Mouse (Mus musculus) limb, embryonic 10.5 days (tissue): ENCODE results near the gene Spsb2. TPM values are rescaled to one million over a fixed set of nuclear protein-coding genes. Genes with fewer than 3 reads are reported as not detected.
"Not testable (repeated sequence)": the region's sequence is repeated elsewhere in the genome, so short reads cannot be mapped to it uniquely, and the experiment has no call there.

ENCODE experiments used
- DNase-seq: peaks from one replicate; pipeline ENCODE4 v3.0.0-alpha.2; 2017; ENCODE audit warnings: low spot score
- H3K27ac ChIP-seq: fragments of 300-500 bp; sonication (generic); 2 replicates; pipeline ENCODE4 v1.5.1; 2016; ENCODE audit warnings: mild to moderate bottlenecking
- H3K27me3 ChIP-seq: fragments of 300-500 bp; sonication (generic); 2 replicates; pipeline ENCODE4 v1.6.1; 2016; ENCODE audit warnings: low read depth, mild to moderate bottlenecking; ENCODE audit not compliant: poor library complexity, severe bottlenecking
- H3K36me3 ChIP-seq: fragments of 300-500 bp; sonication (generic); 2 replicates; pipeline ENCODE4 v1.6.1; 2016; ENCODE audit warnings: mild to moderate bottlenecking, moderate library complexity
- H3K4me1 ChIP-seq: fragments of 300-500 bp; sonication (generic); 2 replicates; pipeline ENCODE4 v1.6.1; 2016
- H3K4me3 ChIP-seq: fragments of 300-500 bp; sonication (generic); 2 replicates; pipeline ENCODE4 v1.5.1; 2016; ENCODE audit warnings: mild to moderate bottlenecking, moderate library complexity
- H3K9me3 ChIP-seq: fragments of 300-500 bp; sonication (generic); replicated peaks from 2 replicates; pipeline ENCODE4 v1.6.1; 2016; ENCODE audit warnings: mild to moderate bottlenecking
- WGBS: fragments of 180-500 bp; shearing (Covaris S2); methylation state at CpG from one replicate; pipeline ENCODE4 v1.1.7; 2016; 5-methylcytosine and 5-hydroxymethylcytosine counted together
- polyA plus RNA-seq: library from polyadenylated mRNA; unstranded; fragments of >200 nt; fragmentation: Nextera tagmentation; extraction: Ambion mirVana; gene quantifications from 2 replicates; pipeline ENCODE4 v1.2.1, GENCODE M21; 2016

Spsb2 gene
- polyA plus RNA-seq, 1 experiment from 2014 or later, result 6.9 TPM

DNA sequence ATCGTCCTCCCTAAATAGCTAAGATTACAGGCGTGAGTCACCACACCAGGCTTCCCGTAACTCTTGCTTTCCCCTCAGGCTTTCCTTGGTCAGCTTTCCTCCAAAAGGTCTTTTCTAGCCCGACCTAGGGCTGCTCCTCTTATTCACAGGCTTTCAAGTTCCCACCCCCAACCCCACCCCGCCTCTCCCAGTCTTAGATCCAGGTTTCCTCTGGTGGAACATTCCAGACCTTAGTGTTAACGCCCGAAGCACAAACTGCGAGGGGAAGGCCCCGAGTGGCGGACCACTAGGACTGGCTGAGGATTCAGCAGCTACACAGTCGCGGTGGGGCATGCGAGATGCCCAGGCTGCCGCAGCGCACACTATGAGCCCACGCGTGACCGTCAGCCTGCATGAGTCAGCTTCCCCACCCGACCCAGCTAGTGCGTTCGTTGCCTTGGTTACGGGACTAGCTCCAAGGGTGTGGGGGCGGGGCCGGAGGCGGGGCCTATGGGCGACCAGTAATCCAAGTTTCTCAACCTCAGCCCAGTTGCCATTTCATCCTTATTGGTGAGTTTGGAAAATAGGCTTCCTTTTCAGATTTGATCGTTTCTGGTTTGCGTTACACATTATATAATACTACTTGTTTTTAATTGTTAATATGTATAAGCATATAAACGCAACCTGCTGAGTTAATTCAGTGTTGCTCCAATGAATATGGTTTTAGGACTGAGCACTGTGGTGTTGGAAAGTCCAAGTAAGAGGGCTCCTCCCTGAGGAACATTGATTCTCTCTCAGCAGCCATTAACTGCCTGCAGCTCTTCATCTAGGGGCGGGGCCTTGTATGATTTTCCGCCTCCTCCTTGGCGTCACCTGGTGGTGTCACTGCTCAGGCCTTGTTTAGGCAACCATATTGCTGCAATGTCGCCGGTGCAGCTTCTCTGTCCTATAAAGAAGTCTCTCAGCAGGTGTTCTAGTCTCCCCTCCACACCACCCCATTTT is 2.8 kb upstream of the Spsb2 start:
- peaks cover 41% of the 10 kb centered on the region for H3K4me1 ChIP-seq
- peak; percentile 94 for DNase-seq
- no peaks in the 10 kb centered on the region for H3K9me3 ChIP-seq
- WGBS, result 3% methylated on average over 34 of the region's 34 CpGs
- peak overlapping the region; percentile 88 for H3K27ac ChIP-seq
- H3K36me3 ChIP-seq, result peaks cover 9% of the 10 kb centered on the region
- no peaks in the 10 kb centered on the region for H3K27me3 ChIP-seq
- H3K4me3 ChIP-seq, result peak overlapping the region; percentile 59

DNA sequence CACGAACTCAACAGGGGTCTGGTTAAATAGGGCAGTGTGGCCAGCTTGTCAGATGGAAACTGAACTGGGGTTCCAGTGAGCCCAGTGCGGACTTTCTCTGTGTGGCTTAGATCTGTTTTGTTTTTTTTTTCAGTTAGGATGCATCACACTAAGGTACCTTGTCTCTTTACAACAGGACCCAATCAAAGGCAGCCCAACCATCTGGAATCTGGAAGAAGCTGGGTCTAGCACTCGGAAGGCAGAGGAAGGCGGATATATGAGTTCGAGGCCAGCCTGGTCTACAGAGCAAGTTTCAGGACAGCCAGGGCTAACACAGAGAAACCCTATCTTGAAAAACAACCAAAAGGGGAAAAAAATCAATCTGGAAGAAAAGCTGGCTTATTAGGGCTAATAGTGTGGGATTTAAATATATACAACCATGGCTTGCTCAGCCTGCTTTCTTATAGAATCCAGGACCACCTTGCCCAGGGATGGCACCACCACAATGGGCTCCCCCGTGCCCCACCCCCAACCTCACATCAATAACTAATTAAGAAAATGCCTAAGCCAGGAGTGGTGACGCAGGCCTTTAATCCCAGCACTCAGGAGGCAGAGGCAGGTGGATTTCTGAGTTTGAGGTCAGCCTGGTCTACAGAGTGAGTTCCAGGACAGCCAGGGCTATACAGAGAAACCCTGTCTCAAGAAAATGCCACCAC is 1.9 kb upstream of the Spsb2 start:
- H3K27me3 ChIP-seq, result no peaks in the 10 kb centered on the region
- H3K4me3 ChIP-seq, result peak overlapping the region; percentile 59
- no peaks in the 10 kb centered on the region for H3K9me3 ChIP-seq
- WGBS, result 78% methylated on average over 7 of the region's 7 CpGs
- no peak for DNase-seq
- peaks cover 18% of the 10 kb centered on the region for H3K36me3 ChIP-seq
- peaks cover 41% of the 10 kb centered on the region for H3K4me1 ChIP-seq
- H3K27ac ChIP-seq, result peak overlapping the region; percentile 88

DNA sequence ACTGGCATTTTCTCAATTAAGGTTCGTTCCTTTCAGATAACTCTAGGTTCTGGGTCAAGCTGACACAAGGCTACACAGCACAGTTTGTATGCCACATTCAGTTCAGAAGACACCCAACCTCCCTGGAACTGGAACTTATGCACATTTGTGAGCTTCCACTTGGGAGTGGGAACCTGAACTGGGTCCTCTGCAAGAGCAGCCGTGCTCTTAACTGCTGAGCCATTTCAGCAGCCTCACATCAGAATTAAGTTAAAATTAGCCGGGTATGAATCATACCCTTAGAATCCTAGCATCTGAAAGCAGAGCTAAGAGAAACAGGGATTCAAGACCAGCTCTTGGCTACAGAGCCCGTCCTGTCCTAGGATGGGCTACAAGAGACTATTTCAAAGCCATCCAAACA is 1.1 kb upstream of the Spsb2 start:
- Histone ChIP-seq H3K4me1 (peaks cover 49% of the 10 kb centered on the region), H3K36me3 (peaks cover 26% of the 10 kb centered on the region), H3K9me3 (no peaks in the 10 kb centered on the region), H3K4me3 (no peak overlapping the region), H3K27ac (peak overlapping the region; percentile 83; the same call in 1 of the 2 replicates), H3K27me3 (no peaks in the 10 kb centered on the region)
- no peak for DNase-seq
- 90% methylated on average over 4 of the region's 4 CpGs for WGBS

DNA sequence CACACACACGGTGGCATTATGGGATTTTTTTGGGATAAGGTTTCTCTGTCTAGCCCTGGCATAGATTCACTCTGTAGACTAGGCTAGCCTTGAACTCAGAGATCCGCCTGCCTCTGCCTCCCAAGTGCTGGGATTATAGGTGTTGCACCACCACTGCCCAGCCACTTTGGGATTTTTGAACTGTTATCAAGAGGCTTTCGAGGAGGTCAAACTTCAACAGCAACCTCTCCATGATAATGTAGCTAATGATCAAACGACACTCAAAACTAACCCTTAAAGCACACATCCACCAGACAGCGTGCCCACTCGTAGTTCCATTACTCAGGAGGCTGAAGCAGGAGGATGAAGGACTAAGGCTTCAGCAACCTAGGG is 489 bp upstream of the Spsb2 start:
- peak overlapping the region; percentile 63 for H3K4me3 ChIP-seq
- H3K27ac ChIP-seq, result peak overlapping the region; percentile 83
- peaks cover 55% of the 10 kb centered on the region for H3K4me1 ChIP-seq
- H3K27me3 ChIP-seq, result no peaks in the 10 kb centered on the region
- DNase-seq, result no peak
- H3K9me3 ChIP-seq, result no peaks in the 10 kb centered on the region
- H3K36me3 ChIP-seq, result peaks cover 31% of the 10 kb centered on the region
- 86% methylated on average over 6 of the region's 6 CpGs for WGBS

DNA sequence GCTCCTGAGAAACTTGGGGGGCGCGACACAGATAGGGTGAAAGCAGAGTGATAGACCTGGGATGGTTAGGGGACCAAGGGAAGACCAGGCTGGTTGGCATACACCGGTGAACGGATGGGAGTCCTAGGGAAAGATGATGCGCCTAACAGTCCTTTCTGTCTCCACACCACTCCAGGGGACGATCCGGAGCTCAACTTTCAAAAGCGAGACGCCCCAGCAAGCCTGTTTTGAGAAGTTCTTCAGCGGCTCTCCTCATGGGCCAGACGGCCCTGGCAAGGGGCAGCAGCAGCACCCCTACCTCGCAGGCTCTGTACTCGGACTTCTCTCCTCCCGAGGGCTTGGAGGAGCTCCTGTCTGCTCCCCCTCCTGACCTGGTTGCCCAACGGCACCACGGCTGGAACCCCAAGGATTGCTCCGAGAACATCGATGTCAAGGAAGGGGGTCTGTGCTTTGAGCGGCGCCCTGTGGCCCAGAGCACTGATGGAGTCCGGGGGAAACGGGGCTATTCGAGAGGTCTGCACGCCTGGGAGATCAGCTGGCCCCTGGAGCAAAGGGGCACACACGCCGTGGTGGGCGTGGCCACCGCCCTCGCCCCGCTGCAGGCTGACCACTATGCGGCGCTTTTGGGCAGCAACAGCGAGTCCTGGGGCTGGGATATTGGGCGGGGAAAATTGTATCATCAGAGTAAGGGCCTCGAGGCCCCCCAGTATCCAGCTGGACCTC is 752 bp downstream of the Spsb2 start:
- Histone ChIP-seq H3K9me3 (no peaks in the 10 kb centered on the region), H3K4me3 (peak overlapping the region; percentile 63), H3K27me3 (no peaks in the 10 kb centered on the region), H3K27ac (peak overlapping the region; percentile 83), H3K4me1 (peaks cover 61% of the 10 kb centered on the region), H3K36me3 (peaks cover 31% of the 10 kb centered on the region)
- peak; percentile 88 for DNase-seq
- WGBS, result under 1% methylated on average over 35 of the region's 35 CpGs

DNA sequence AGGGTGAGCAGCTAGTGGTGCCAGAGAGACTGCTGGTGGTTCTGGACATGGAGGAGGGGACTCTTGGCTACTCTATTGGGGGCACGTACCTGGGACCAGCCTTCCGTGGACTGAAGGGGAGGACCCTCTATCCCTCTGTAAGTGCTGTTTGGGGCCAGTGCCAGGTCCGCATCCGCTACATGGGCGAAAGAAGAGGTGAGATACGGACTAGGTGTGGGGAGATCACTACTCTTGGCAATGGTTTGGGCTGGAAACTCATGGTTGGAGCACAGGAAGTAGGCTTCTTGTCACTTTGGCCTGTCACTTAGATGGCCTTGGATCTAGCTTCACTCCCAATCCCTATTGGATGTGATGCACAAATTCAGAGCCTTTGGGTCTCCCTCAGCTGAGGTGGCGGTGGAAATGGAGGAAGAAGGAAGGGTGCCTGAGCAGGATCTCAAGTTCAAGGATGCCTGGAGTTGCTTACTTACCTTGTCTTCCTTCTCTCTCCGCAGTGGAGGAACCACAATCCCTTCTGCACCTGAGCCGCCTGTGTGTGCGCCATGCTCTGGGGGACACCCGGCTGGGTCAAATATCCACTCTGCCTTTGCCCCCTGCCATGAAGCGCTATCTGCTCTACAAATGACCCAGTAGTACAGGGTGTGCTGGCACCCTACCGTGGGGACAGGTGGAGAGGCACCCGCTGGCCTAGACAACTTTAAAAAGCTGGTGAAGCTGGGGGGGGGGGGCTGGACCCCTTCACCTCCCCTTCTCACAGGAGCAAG is 1.5 kb downstream of the Spsb2 start:
- WGBS, result 52% methylated on average over 14 of the region's 14 CpGs
- Histone ChIP-seq H3K27me3 (no peaks in the 10 kb centered on the region), H3K36me3 (peaks cover 35% of the 10 kb centered on the region), H3K4me3 (peak overlapping the region; percentile 63), H3K4me1 (peaks cover 68% of the 10 kb centered on the region), H3K27ac (peak overlapping the region; percentile 83), H3K9me3 (no peaks in the 10 kb centered on the region)
- no peak for DNase-seq

DNA sequence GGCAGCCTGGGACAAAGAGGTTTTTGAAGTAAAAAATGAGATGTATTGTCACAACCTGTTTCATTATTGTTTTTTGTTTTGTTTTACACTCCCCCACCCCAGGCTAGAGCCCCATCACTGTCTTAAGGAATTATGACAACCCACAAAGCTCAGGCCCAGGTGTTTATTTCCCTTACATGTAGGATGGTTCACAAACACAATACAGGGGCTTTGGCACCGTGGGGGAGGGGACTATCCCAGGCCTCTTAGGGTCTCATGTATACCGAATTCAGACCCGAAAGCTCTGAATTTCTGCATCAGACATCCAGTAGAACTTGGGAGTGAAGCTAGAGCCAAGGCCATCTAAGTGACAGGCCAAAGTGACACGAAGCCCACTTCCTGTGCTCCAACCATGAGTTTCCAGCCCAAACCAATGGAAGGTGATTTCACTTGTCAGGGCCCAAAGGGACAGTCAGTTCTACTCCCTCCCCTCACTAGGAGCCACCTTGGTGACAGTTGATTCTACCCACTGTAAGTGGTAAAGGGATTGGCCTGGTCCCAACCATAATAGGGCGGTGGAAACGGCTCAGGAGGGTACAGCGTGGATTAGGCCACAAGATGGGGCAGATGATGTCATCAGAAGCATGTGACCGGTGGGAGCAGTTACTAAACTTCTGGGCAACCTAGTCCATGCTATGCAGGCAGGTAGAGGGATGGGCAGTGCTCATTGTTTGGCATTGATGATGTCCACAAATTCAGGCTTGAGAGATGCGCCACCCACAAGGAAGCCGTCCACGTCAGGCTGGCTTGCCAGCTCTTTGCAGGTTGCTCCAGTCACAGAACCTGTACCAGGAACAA is 2.3 kb downstream of the Spsb2 start:
- WGBS, result 87% methylated on average over 11 of the region's 11 CpGs
- Histone ChIP-seq H3K4me1 (peaks cover 66% of the 10 kb centered on the region), H3K27ac (0 out of 2 replicates have a peak overlapping the region, but pooled peaks have one; percentile 83), H3K36me3 (peaks cover 44% of the 10 kb centered on the region)
- H3K9me3 ChIP-seq, H3K27me3 ChIP-seq, H3K4me3 ChIP-seq, DNase-seq: not testable (repeated sequence)

DNA sequence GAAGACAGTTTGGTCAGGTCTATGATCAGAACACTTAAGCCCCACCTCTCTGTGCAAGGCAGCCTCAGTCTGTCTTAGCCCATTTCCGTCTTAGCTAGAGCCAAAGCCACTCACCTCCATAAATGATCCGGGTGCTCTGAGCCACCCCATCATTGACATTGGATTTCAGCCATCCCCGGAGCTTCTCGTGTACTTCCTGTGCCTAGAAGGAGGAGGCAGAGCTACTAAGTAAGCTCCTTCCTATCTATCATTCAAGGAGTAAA is 2.9 kb downstream of the Spsb2 start:
- H3K27me3 ChIP-seq, result no peaks in the 10 kb centered on the region
- H3K27ac ChIP-seq, result no peak overlapping the region
- H3K4me3 ChIP-seq, result no peak overlapping the region
- peaks cover 60% of the 10 kb centered on the region for H3K4me1 ChIP-seq
- H3K9me3 ChIP-seq, result no peaks in the 10 kb centered on the region
- H3K36me3 ChIP-seq, result peaks cover 49% of the 10 kb centered on the region
- no peak for DNase-seq
- 91% methylated on average over 4 of the region's 4 CpGs for WGBS

DNA sequence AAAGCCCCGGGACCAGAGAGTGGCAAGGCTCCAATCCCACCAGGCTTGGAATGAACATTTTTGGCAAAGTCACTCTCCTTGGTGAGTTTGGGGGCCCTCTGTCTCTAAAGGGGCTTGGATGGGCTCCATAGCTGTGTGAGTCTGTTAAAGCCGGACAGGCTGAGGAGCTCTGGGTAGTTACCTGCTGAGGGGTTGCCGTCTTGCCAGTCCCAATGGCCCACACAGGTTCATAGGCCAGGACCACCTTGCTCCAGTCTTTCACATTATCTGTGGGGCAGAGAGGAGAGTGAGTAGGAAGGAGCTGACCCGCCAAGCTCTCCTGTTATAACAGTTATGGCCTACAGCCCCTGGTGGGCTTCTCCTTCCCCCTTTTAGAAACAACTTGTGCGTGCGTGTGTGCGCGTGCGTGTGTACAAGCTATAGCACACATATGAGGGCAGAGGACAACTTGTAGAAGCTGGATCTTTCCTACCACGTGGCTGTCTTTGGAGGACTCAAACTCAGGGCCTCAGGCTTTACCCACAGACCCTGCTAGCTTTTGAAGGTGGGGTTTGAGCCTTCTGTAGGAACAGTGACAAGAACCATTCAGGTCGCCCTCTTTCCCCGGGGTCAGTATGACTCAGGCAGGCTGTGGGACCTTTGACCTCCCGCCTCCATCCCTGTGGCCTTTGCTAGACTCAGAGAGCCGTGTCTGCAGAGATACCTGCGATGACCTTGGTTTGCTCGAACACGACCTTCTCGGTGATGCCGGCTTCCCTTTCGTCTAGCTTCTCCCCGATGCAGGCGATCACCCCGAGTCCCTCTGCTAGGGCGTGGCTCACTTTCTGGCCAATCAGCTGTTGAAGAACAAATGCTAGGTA is 3.5 kb downstream of the Spsb2 start:
- H3K4me1 ChIP-seq, result peaks cover 56% of the 10 kb centered on the region
- peak overlapping the region; percentile 69 for H3K4me3 ChIP-seq
- no peaks in the 10 kb centered on the region for H3K27me3 ChIP-seq
- peak overlapping the region; percentile 95; the same call in 1 of the 2 replicates for H3K27ac ChIP-seq
- no peak for DNase-seq
- WGBS, result 86% methylated on average over 24 of the region's 24 CpGs
- peaks cover 55% of the 10 kb centered on the region for H3K36me3 ChIP-seq
- no peaks in the 10 kb centered on the region for H3K9me3 ChIP-seq

DNA sequence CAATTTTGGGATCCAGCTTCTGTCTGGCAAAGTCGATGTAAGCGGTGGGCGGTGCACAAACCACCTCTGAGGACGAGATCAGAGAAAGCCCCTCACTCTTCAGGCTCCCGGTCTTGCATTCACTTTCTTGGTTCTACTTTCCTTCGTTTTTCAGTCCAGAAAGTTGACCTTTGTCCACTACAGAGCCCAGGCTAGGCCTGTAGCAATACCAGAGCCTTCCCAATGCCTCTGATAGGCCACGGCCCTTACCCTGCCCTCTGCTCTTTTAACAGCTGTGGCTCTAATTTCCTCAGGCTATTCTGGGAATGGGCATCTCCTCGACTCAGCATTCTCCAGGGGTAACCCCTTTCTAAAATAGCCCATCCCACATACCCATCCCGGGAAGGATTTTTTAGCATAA is 4.4 kb downstream of the Spsb2 start:
- DNase-seq, result no peak
- peak overlapping the region; percentile 95 for H3K27ac ChIP-seq
- H3K4me3 ChIP-seq, result peak overlapping the region; percentile 69
- WGBS, result 25% methylated on average over 9 of the region's 9 CpGs
- peaks cover 64% of the 10 kb centered on the region for H3K36me3 ChIP-seq
- no peaks in the 10 kb centered on the region for H3K9me3 ChIP-seq
- H3K27me3 ChIP-seq, result no peaks in the 10 kb centered on the region
- peaks cover 56% of the 10 kb centered on the region for H3K4me1 ChIP-seq

DNA sequence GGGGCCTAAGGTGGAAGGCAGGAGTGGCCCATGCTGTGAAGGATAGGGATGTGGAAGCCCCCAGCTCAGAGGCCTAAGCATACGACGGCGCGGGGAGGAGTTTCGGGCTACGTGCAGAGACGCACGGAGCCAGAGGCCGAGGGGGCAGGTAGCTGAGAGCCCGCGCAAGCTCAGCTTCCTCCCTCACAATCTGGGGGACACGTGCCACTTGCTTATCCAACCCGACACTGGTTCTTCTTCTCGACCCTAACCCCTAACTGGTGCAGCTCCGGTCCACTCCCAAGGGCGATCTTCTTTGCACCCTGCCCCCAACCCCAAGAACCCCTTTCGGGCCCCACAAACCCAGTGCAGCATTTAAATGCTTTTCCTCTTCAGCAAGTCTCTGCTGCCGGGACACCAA is 5.0 kb downstream of the Spsb2 start:
- under 1% methylated on average over 18 of the region's 18 CpGs for WGBS
- Histone ChIP-seq H3K4me1 (peaks cover 50% of the 10 kb centered on the region), H3K36me3 (peaks cover 71% of the 10 kb centered on the region), H3K27ac (peak overlapping the region; percentile 95), H3K9me3 (no peaks in the 10 kb centered on the region), H3K4me3 (peak overlapping the region; percentile 69), H3K27me3 (no peaks in the 10 kb centered on the region)
- peak; percentile 80 for DNase-seq
